Mouse (Mus musculus) megakaryocyte, adult 5-6 weeks (primary cell): ENCODE measurements around the gene Chrd. TPM values are rescaled to one million over a fixed set of nuclear protein-coding genes. Genes with fewer than 3 reads are reported as not detected.

Experiments used
- total RNA-seq, 2 experiments: library from RNA; stranded (forward) in 1 of 2; stranded (reverse) in 1 of 2; fragments of 153-499, 151-499 nt in 1 of 2; fragments of 221-1000, 200-1000 nt in 1 of 2; gene quantifications; 2 replicates each; pipeline versions ENCODE4 v1.2.3 to v1.2.4; 2015 to 2017

Gene Chrd
- total RNA-seq, 2 experiments from 2014 or later = not detected

Other genes with a start within 250 kb of the Chrd start
- 30.1 and 31.6 TPM in 2 replicates for gene Eif2b5, start 234.3 kb upstream of the Chrd start, total RNA-seq (2015)
- 43.1 and 46.1 TPM in 2 replicates for gene Eif2b5, start 234.3 kb upstream of the Chrd start, total RNA-seq (2017)
- 21.9 and 22.4 TPM in 2 replicates for gene Dvl3, start 216.1 kb upstream of the Chrd start, total RNA-seq (2015)
- 2.6 and 4.2 TPM in 2 replicates for gene Dvl3, start 216.1 kb upstream of the Chrd start, total RNA-seq (2017)
- 287 and 332 TPM in 2 replicates for gene Ap2m1, start 197.6 kb upstream of the Chrd start, total RNA-seq (2015)
- 207 and 242 TPM in 2 replicates for gene Ap2m1, start 197.6 kb upstream of the Chrd start, total RNA-seq (2017)
- 15.4 and 21.7 TPM in 2 replicates for gene Abcf3, start 184.6 kb upstream of the Chrd start, total RNA-seq (2015)
- gene Abcf3, start 184.6 kb upstream of the Chrd start, total RNA-seq (2017) = 27.5 and 32.1 TPM in 2 replicates
- gene Vwa5b2, start 143.7 kb upstream of the Chrd start, total RNA-seq (2015) = not detected in 2 replicates
- not detected in 2 replicates for gene Vwa5b2, start 143.7 kb upstream of the Chrd start, total RNA-seq (2017)
- gene Eef1akmt4, start 121.5 kb upstream of the Chrd start, total RNA-seq (2015) = 12.1 and 12.2 TPM in 2 replicates
- 1.9 and 3.7 TPM in 2 replicates for gene Eef1akmt4, start 121.5 kb upstream of the Chrd start, total RNA-seq (2017)
- not detected in 2 replicates for gene Gm49333, start 121.5 kb upstream of the Chrd start, total RNA-seq (2015)
- not detected in 2 replicates for gene Gm49333, start 121.5 kb upstream of the Chrd start, total RNA-seq (2017)
- 15.3 and 21.9 TPM in 2 replicates for gene Alg3, start 121.4 kb upstream of the Chrd start, total RNA-seq (2015)
- gene Alg3, start 121.4 kb upstream of the Chrd start, total RNA-seq (2017) = 7.4 and 10.7 TPM in 2 replicates
- 0.29 and 0.32 TPM in 2 replicates for gene Camk2n2, start 111.8 kb upstream of the Chrd start, total RNA-seq (2015)
- gene Camk2n2, start 111.8 kb upstream of the Chrd start, total RNA-seq (2017) = 0.95 TPM in 1 of 2 replicates, not detected in the other
- gene Ece2, start 103.3 kb upstream of the Chrd start, total RNA-seq (2015) = not detected in 2 replicates
- not detected in 2 replicates for gene Ece2, start 103.3 kb upstream of the Chrd start, total RNA-seq (2017)
- 88.9 and 92.4 TPM in 2 replicates for gene Psmd2, start 81.5 kb upstream of the Chrd start, total RNA-seq (2015)
- 134 and 172 TPM in 2 replicates for gene Psmd2, start 81.5 kb upstream of the Chrd start, total RNA-seq (2017)
- gene Eif4g1, start 64.8 kb upstream of the Chrd start, total RNA-seq (2015) = 117 and 119 TPM in 2 replicates
- 159 and 160 TPM in 2 replicates for gene Eif4g1, start 64.8 kb upstream of the Chrd start, total RNA-seq (2017)
- 0.09 and 0.33 TPM in 2 replicates for gene Fam131a, start 39.9 kb upstream of the Chrd start, total RNA-seq (2015)
- 0.16 and 0.55 TPM in 2 replicates for gene Fam131a, start 39.9 kb upstream of the Chrd start, total RNA-seq (2017)
- gene Polr2h, start 15.5 kb upstream of the Chrd start, total RNA-seq (2015) = 34.7 and 36.7 TPM in 2 replicates
- 27.8 and 29.2 TPM in 2 replicates for gene Polr2h, start 15.5 kb upstream of the Chrd start, total RNA-seq (2017)
- 0.49 and 0.84 TPM in 2 replicates for gene Clcn2, start 15.4 kb upstream of the Chrd start, total RNA-seq (2015)
- 1.3 and 1.4 TPM in 2 replicates for gene Clcn2, start 15.4 kb upstream of the Chrd start, total RNA-seq (2017)
- gene Thpo, start 1.4 kb downstream of the Chrd start, total RNA-seq (2015) = not detected in 2 replicates
- not detected in 2 replicates for gene Thpo, start 1.4 kb downstream of the Chrd start, total RNA-seq (2017)